Mouse (Mus musculus) liver, embryonic 13.5 days (tissue): ENCODE results near the gene Gm37596. TPM values are rescaled to one million over a fixed set of nuclear protein-coding genes. Genes with fewer than 3 reads are reported as not detected.
"Not testable (repeated sequence)": the region's sequence is repeated elsewhere in the genome, so short reads cannot be mapped to it uniquely, and the experiment has no call there.

Experiments
- ATAC-seq: fragments of 200-750 bp; cut with Nextera tagmentation; 2 replicates; pipeline ENCODE4 v1.8.0; 2017; ENCODE audit warnings: low read depth, mild to moderate bottlenecking, moderate number of reproducible peaks, moderate library complexity
- DNase-seq: peaks from one replicate; pipeline ENCODE4 v3.0.0; 2022
- H3K27ac ChIP-seq: fragments of 300-500 bp; sonication (generic); 2 replicates; pipeline ENCODE4 v1.5.1; 2015; ENCODE audit warnings: moderate library complexity, mild to moderate bottlenecking, inconsistent platforms
- H3K27me3 ChIP-seq: fragments of 300-500 bp; sonication (generic); 2 replicates; pipeline ENCODE4 v1.6.1; 2015; ENCODE audit warnings: mild to moderate bottlenecking, inconsistent platforms
- H3K36me3 ChIP-seq: fragments of 300-500 bp; sonication (generic); 2 replicates; pipeline ENCODE4 v1.6.1; 2015; ENCODE audit warnings: mild to moderate bottlenecking, inconsistent platforms
- H3K4me1 ChIP-seq: fragments of 300-500 bp; sonication (generic); replicated peaks from 2 replicates; pipeline ENCODE4 v1.6.1; 2015; ENCODE audit warnings: inconsistent platforms
- H3K4me2 ChIP-seq: fragments of 300-500 bp; sonication (generic); 2 replicates; pipeline ENCODE4 v1.6.1; 2015; ENCODE audit warnings: inconsistent platforms, mild to moderate bottlenecking, moderate library complexity
- H3K4me3 ChIP-seq: fragments of 300-500 bp; sonication (generic); replicated peaks from 2 replicates; pipeline ENCODE4 v1.5.1; 2015; ENCODE audit warnings: mild to moderate bottlenecking, inconsistent platforms
- H3K9ac ChIP-seq: fragments of 300-500 bp; sonication (generic); 2 replicates; pipeline ENCODE4 v1.6.1; 2015; ENCODE audit warnings: mild to moderate bottlenecking, inconsistent platforms
- H3K9me3 ChIP-seq: fragments of 300-500 bp; sonication (generic); replicated peaks from 2 replicates; pipeline ENCODE4 v1.6.1; 2016; ENCODE audit warnings: inconsistent platforms
- WGBS: fragments of 180-500 bp; shearing (Covaris S2); methylation state at CpG from one replicate; pipeline ENCODE4 v1.1.7; 2015; ENCODE audit not compliant: insufficient replicate concordance; 5-methylcytosine and 5-hydroxymethylcytosine counted together
- polyA plus RNA-seq: library from polyadenylated mRNA; unstranded; fragments of >200 nt; fragmentation: Nextera tagmentation; extraction: Ambion mirVana; gene quantifications from 2 replicates; pipeline ENCODE4 v1.2.1, GENCODE M21; 2015

Gm37596 gene
- polyA plus RNA-seq: not detected in 2 replicates

GRCm38 (mm10) chr3:93692970-93693369 lies at the start of gene Gm37596:
TSS of gene Gm37596 (minus strand) at chr3:93693070.
- H3K4me1 ChIP-seq, H3K4me3 ChIP-seq, H3K36me3 ChIP-seq, H3K27ac ChIP-seq, ATAC-seq, H3K9ac ChIP-seq, H3K27me3 ChIP-seq, H3K9me3 ChIP-seq, H3K4me2 ChIP-seq, DNase-seq: not testable (repeated sequence)
- 35% methylated on average over 1 of the region's 2 CpGs for WGBS

- whole genome bisulfite sequencing: 67% methylated on average over 2 of the region's 2 CpGs
Measured at GRCm38 (mm10) chr3:93708969-93709637, 16.2 kb upstream of the Gm37596 start.

GRCm38 (mm10) chr3:93676210-93676609 lies 16.7 kb downstream of the Gm37596 start, which contains the start of gene Tdpoz1:
TSS of gene Tdpoz1 (minus strand) at chr3:93676310.
- not testable (repeated sequence) for H3K27me3 ChIP-seq, ATAC-seq, H3K4me3 ChIP-seq, H3K9ac ChIP-seq, H3K4me2 ChIP-seq, H3K4me1 ChIP-seq, H3K9me3 ChIP-seq, H3K27ac ChIP-seq, DNase-seq, H3K36me3 ChIP-seq
- 48% methylated on average over 3 of the region's 4 CpGs for WGBS

More at GRCm38 (mm10) chr3:93708969-93709637, 16.2 kb upstream of the Gm37596 start:
- not testable (repeated sequence) for H3K9ac ChIP-seq, H3K4me2 ChIP-seq, H3K4me1 ChIP-seq, H3K36me3 ChIP-seq, DNase-seq, H3K9me3 ChIP-seq, H3K27ac ChIP-seq, H3K27me3 ChIP-seq, H3K4me3 ChIP-seq, ATAC-seq

- DNase-seq, H3K4me1 ChIP-seq, H3K27ac ChIP-seq, H3K9ac ChIP-seq, H3K36me3 ChIP-seq, H3K4me3 ChIP-seq, H3K27me3 ChIP-seq, H3K9me3 ChIP-seq, ATAC-seq, H3K4me2 ChIP-seq: not testable (repeated sequence)
- WGBS: 48% methylated on average over 5 of the region's 6 CpGs
Measured at GRCm38 (mm10) chr3:93670805-93671503, 21.9 kb downstream of the Gm37596 start.

GRCm38 (mm10) chr3:93654260-93654659 lies 38.6 kb downstream of the Gm37596 start:
- 40% methylated on average over 1 of the region's 1 CpGs for WGBS
- no peak overlapping the region for H3K4me2 ChIP-seq
- H3K27ac ChIP-seq: no peak overlapping the region
- no peak overlapping the region for H3K9ac ChIP-seq
- no peaks in the 10 kb centered on the region for H3K36me3 ChIP-seq
- no peaks in the 10 kb centered on the region for H3K9me3 ChIP-seq
- ATAC-seq (no peak), DNase-seq (no peak)
- H3K27me3 ChIP-seq: no peaks in the 10 kb centered on the region
- H3K4me3 ChIP-seq: no peak overlapping the region
- no peaks in the 10 kb centered on the region for H3K4me1 ChIP-seq

GRCm38 (mm10) chr3:93652586-93652985 lies 40.3 kb downstream of the Gm37596 start, which contains the start of gene Tdpoz2:
TSS of gene Tdpoz2 (minus strand) at chr3:93652686.
- no peak within 1 kb of the TSS for H3K4me2 ChIP-seq
- ATAC-seq: no peak
- no peak within 1 kb of the TSS for H3K27ac ChIP-seq
- no peaks in the 10 kb centered on the region for H3K9me3 ChIP-seq
- DNase-seq: no peak
- no peaks in the 10 kb centered on the region for H3K36me3 ChIP-seq
- H3K4me3 ChIP-seq: no peak within 1 kb of the TSS
- no peak within 1 kb of the TSS for H3K9ac ChIP-seq
- H3K4me1 ChIP-seq: no peaks in the 10 kb centered on the region
- no peaks in the 10 kb centered on the region for H3K27me3 ChIP-seq
- 61% methylated on average over 3 of the region's 3 CpGs for WGBS

Other genes starting within 250 kb of the Gm37596 start
- not detected in 2 replicates for gene Tchhl1, start 224.3 kb downstream of the Gm37596 start, polyA plus RNA-seq
- 148 and 157 TPM in 2 replicates for gene S100a11, start 172.6 kb downstream of the Gm37596 start, polyA plus RNA-seq
- 69.5 and 71.2 TPM in 2 replicates for gene S100a10, start 138.0 kb downstream of the Gm37596 start, polyA plus RNA-seq
- not detected in 2 replicates for gene Tdpoz2, start 40.4 kb downstream of the Gm37596 start, polyA plus RNA-seq
- not detected in 2 replicates for gene Tdpoz1, start 16.8 kb downstream of the Gm37596 start, polyA plus RNA-seq
- gene Gm5773, start 79.9 kb upstream of the Gm37596 start, polyA plus RNA-seq: not detected in 2 replicates
- not detected in 2 replicates for gene Tdpoz4, start 103.3 kb upstream of the Gm37596 start, polyA plus RNA-seq
- gene Tdpoz3, start 132.9 kb upstream of the Gm37596 start, polyA plus RNA-seq: not detected in 2 replicates